ENCODE assay signal across 10 mouse cellular contexts in genomic region chr19:5952071-5952691, GRCm38 (mm10). TPM values are rescaled to one million over a fixed set of nuclear protein-coding genes. Genes with fewer than 3 reads are reported as not detected.
DNase-seq lines count a peak whose midpoint lies in the region; ATAC-seq and TF ChIP-seq lines count a peak whose summit lies in the region.
"Had no signal": no experiment of that assay in that cellular context is flagged by ENCODE, and none has a peak within 500 bp of the region (broad histone marks: within the 10 kb centered on the region; RNA-seq: fewer than 3 reads in every experiment).

No protein-coding gene starts in this region.

- no peak for ATAC-seq in embryonic facial prominence, embryonic 13.5 days (ENCODE audit: insufficient number of reproducible peaks, insufficient read depth, low FRiP score, low TSS enrichment, low read depth)
- no peak for ATAC-seq in forebrain, postnatal 0 days
- ATAC-seq: Patski had no signal

- no peak for TF ChIP-seq CTCF in lung, adult 2 months (IDR thresholded peaks at IDR 0.05; ENCODE audit: insufficient read depth, low read length)
- TF ChIP-seq CTCF in forebrain, postnatal 0 days (IDR thresholded peaks at IDR 0.05; ENCODE audit: low read depth) = no peak

- H3K27me3 ChIP-seq in embryonic facial prominence, embryonic 13.5 days = no peaks in the 10 kb centered on the region
- no peaks in the 10 kb centered on the region for H3K27me3 ChIP-seq in forebrain, postnatal 0 days (ENCODE audit: insufficient read depth, low read length)
- H3K27me3 ChIP-seq: Patski had no signal

- H3K36me3 ChIP-seq in embryonic facial prominence, embryonic 13.5 days = peaks cover 85% of the 10 kb centered on the region
- peaks cover 28% of the 10 kb centered on the region for H3K36me3 ChIP-seq in forebrain, postnatal 0 days (ENCODE audit: insufficient read depth)

- DNase-seq in adrenal gland, postnatal 10 days = peak; percentile 71
- DNase-seq in kidney, adult 18-20 months = peak; percentile 50
- DNase-seq in lung, adult 2 months = no peak
- DNase-seq in retina, postnatal 1 day = no peak
- no peak for DNase-seq in retina, embryonic 14.5 days (ENCODE audit: low spot score)
- no peak for DNase-seq in forebrain, postnatal 0 days
- DNase-seq in layer of hippocampus, adult 9-10 months (ENCODE audit: low spot score) = no peak

- TF ChIP-seq POLR2A in lung, adult 2 months (IDR thresholded peaks at IDR 0.05; ENCODE audit: borderline replicate concordance, extremely low read depth, low read depth, low read length) = no peak

- H3K9me3 ChIP-seq in embryonic facial prominence, embryonic 13.5 days = no peaks in the 10 kb centered on the region
- H3K9me3 ChIP-seq in forebrain, postnatal 0 days (ENCODE audit: low read length) = no peaks in the 10 kb centered on the region

- peak overlapping the region; percentile 27; the same call in 1 of the 2 replicates for H3K9ac ChIP-seq in embryonic facial prominence, embryonic 13.5 days
- no peak overlapping the region for H3K9ac ChIP-seq in forebrain, postnatal 0 days

- 47% methylated on average over 13 of the region's 13 CpGs for WGBS in embryonic facial prominence, embryonic 13.5 days
- 47% methylated on average over 13 of the region's 13 CpGs for WGBS in lung, adult 2 months
- 93% methylated on average over 13 of the region's 13 CpGs for WGBS in forebrain, postnatal 0 days

- H3K4me2 ChIP-seq in embryonic facial prominence, embryonic 13.5 days = no peak overlapping the region
- H3K4me2 ChIP-seq in forebrain, postnatal 0 days (ENCODE audit: low read depth) = no peak overlapping the region

- H3K27ac ChIP-seq in embryonic facial prominence, embryonic 13.5 days = peak overlapping the region; percentile 74
- H3K27ac ChIP-seq in forebrain, postnatal 0 days (ENCODE audit: low read depth, low read length) = no peak overlapping the region

- H3K4me3 ChIP-seq in embryonic facial prominence, embryonic 13.5 days = no peak overlapping the region
- peak overlapping the region; percentile 22 for H3K4me3 ChIP-seq in lung, adult 2 months (replicated peaks; ENCODE audit: extremely low read depth, low read depth, low read length)
- H3K4me3 ChIP-seq in forebrain, postnatal 0 days (ENCODE audit: low read depth, low read length) = no peak overlapping the region

- H3K4me1 ChIP-seq in embryonic facial prominence, embryonic 13.5 days = peaks cover 30% of the 10 kb centered on the region
- H3K4me1 ChIP-seq in lung, adult 2 months (ENCODE audit: control insufficient read depth, insufficient read depth, low read length) = peaks cover 18% of the 10 kb centered on the region
- no peaks in the 10 kb centered on the region for H3K4me1 ChIP-seq in forebrain, postnatal 0 days (ENCODE audit: insufficient read depth)

RNA-seq across cellular contexts. Expression of gene Pola2, which starts 11.8 kb away (rescaled TPM):
- total RNA-seq in adrenal gland, postnatal 10 days (2021) = 10 to 100 TPM; 21.3 to 28.0 TPM
- polyA plus RNA-seq in embryonic facial prominence, embryonic 13.5 days (2015; fragmentation: Nextera tagmentation; extraction: Ambion mirVana) = 74.5 and 79.5 TPM in 2 replicates
- polyA plus RNA-seq in lung, adult 2 months (2012; rRNA removed) = 30.5 and 32.7 TPM in 2 replicates
- total RNA-seq in forebrain, postnatal 0 days (2014; rRNA removed) = 12.4 and 18.1 TPM in 2 replicates
- polyA plus RNA-seq in forebrain, postnatal 0 days (2015; fragmentation: Nextera tagmentation; extraction: Ambion mirVana) = 13.7 and 15.3 TPM in 2 replicates

RNA-seq across cellular contexts. Expression of gene Cdc42ep2, which starts 27.6 kb away (rescaled TPM):
- total RNA-seq in adrenal gland, postnatal 10 days (2021) = 10 to 100 TPM; 10.8 to 11.2 TPM
- polyA plus RNA-seq in embryonic facial prominence, embryonic 13.5 days (2015; fragmentation: Nextera tagmentation; extraction: Ambion mirVana) = 4.7 TPM in 2 replicates
- polyA plus RNA-seq in lung, adult 2 months (2012; rRNA removed) = 22.2 and 24.1 TPM in 2 replicates
- total RNA-seq in forebrain, postnatal 0 days (2014; rRNA removed) = 13.3 and 18.4 TPM in 2 replicates
- polyA plus RNA-seq in forebrain, postnatal 0 days (2015; fragmentation: Nextera tagmentation; extraction: Ambion mirVana) = 13.5 and 15.6 TPM in 2 replicates

RNA-seq across cellular contexts. Expression of gene Slc22a20, which starts 33.8 kb away (rescaled TPM):
- total RNA-seq in adrenal gland, postnatal 10 days (2021) = not detected
- polyA plus RNA-seq in embryonic facial prominence, embryonic 13.5 days (2015; fragmentation: Nextera tagmentation; extraction: Ambion mirVana) = not detected in 2 replicates
- polyA plus RNA-seq in lung, adult 2 months (2012; rRNA removed) = not detected in 2 replicates
- total RNA-seq in forebrain, postnatal 0 days (2014; rRNA removed) = not detected in 2 replicates
- not detected in 2 replicates for polyA plus RNA-seq in forebrain, postnatal 0 days (2015; fragmentation: Nextera tagmentation; extraction: Ambion mirVana)
- polyA plus RNA-seq: gonadal fat pad, adult 2 months; Patski had no signal

RNA-seq across cellular contexts. Expression of gene Dpf2, which starts 39.4 kb away (rescaled TPM):
- 100 to 1,000 TPM; 105 to 119 TPM for total RNA-seq in adrenal gland, postnatal 10 days (2021)
- 164 and 179 TPM in 2 replicates for polyA plus RNA-seq in embryonic facial prominence, embryonic 13.5 days (2015; fragmentation: Nextera tagmentation; extraction: Ambion mirVana)
- 87.1 and 103 TPM in 2 replicates for polyA plus RNA-seq in lung, adult 2 months (2012; rRNA removed)
- total RNA-seq in forebrain, postnatal 0 days (2014; rRNA removed) = 52.8 and 64.5 TPM in 2 replicates
- polyA plus RNA-seq in forebrain, postnatal 0 days (2015; fragmentation: Nextera tagmentation; extraction: Ambion mirVana) = 56.8 and 60.1 TPM in 2 replicates

RNA-seq across cellular contexts. Expression of gene Tigd3, which starts 58.2 kb away (rescaled TPM):
- 1 to 10 TPM; 1.6 to 1.9 TPM for total RNA-seq in adrenal gland, postnatal 10 days (2021)
- polyA plus RNA-seq in embryonic facial prominence, embryonic 13.5 days (2015; fragmentation: Nextera tagmentation; extraction: Ambion mirVana) = 3.8 and 4.7 TPM in 2 replicates
- 1.1 and 1.2 TPM in 2 replicates for polyA plus RNA-seq in lung, adult 2 months (2012; rRNA removed)
- 9.9 and 14.2 TPM in 2 replicates for total RNA-seq in forebrain, postnatal 0 days (2014; rRNA removed)
- 8.6 and 10.2 TPM in 2 replicates for polyA plus RNA-seq in forebrain, postnatal 0 days (2015; fragmentation: Nextera tagmentation; extraction: Ambion mirVana)

Comparison
In these comparisons a context has a peak if more than half of its experiments do, and no peak if none do; other contexts are left out.
1. DNase-seq: peak in adrenal gland, postnatal 10 days (single experiment) and kidney, adult 18-20 months (single experiment); none in lung, adult 2 months (single experiment), retina, postnatal 1 day (single experiment), retina, embryonic 14.5 days (single experiment), forebrain, postnatal 0 days (single experiment) and layer of hippocampus, adult 9-10 months (single experiment).